Mouse (Mus musculus) liver, embryonic 14.5 days (tissue): ENCODE measurements at regions not wholly inside any gene's neighbourhood (a gene's known extent, or its start where the extent isn't known, plus 50 kb on each side); places are given as distances from the start of the nearest gene placed in this dataset.

ENCODE experiments used
- CTCF ChIP-seq: IDR thresholded peaks from 2 replicates; pipeline ENCODE4 v1.5.1; 2016; ENCODE audit warnings: antibody characterized with exemption, low read depth, control low read depth
- EP300 ChIP-seq: IDR thresholded peaks from 2 replicates; pipeline ENCODE4 v1.6.1; 2016; ENCODE audit warnings: antibody characterized with exemption, low read depth

GRCm38 (mm10) chr10:84143674-84144343 lies 296.6 kb downstream of the Nuak1 start:
- TF ChIP-seq CTCF: no peak
- TF ChIP-seq EP300: no peak
